Mouse (Mus musculus) right cerebral cortex, postnatal 25 days (tissue): ENCODE measurements around the gene Slc35e3.
"Not testable (repeated sequence)": the region's sequence is repeated elsewhere in the genome, so short reads cannot be mapped to it uniquely, and the experiment has no call there.

Experiments
- DNase-seq: peaks from one replicate; pipeline ENCODE4 v3.0.0; 2022

The Slc35e3 gene

GRCm38 (mm10) chr10:117710604-117711141, 35.5 kb downstream of the Slc35e3 start, which contains the start of gene Mdm2:
Gene Mdm2, minus strand, starts transcription at chr10:117710758.
- DNase-seq, result peak; percentile 91

- peak; percentile 73 for DNase-seq
These were observed 36.1 kb downstream of the Slc35e3 start for GRCm38 (mm10) chr10:117709930-117710603.

GRCm38 (mm10) chr10:117709326-117709830, 36.8 kb downstream of the Slc35e3 start:
- DNase-seq, result no peak

GRCm38 (mm10) chr10:117708856-117709255, 37.3 kb downstream of the Slc35e3 start:
- no peak for DNase-seq

- no peak for DNase-seq
These were observed 37.8 kb downstream of the Slc35e3 start for GRCm38 (mm10) chr10:117708376-117708775.

GRCm38 (mm10) chr10:117707114-117707838, 38.9 kb downstream of the Slc35e3 start:
- no peak for DNase-seq

GRCm38 (mm10) chr10:117706440-117706839, 39.7 kb downstream of the Slc35e3 start:
- DNase-seq, result no peak

- DNase-seq, result no peak
These were observed 40.4 kb downstream of the Slc35e3 start for GRCm38 (mm10) chr10:117705806-117706205.

- no peak for DNase-seq
These were observed 41.2 kb downstream of the Slc35e3 start for GRCm38 (mm10) chr10:117704964-117705335.

- not testable (repeated sequence) for DNase-seq
These were observed 41.7 kb downstream of the Slc35e3 start for GRCm38 (mm10) chr10:117704314-117704963.

GRCm38 (mm10) chr10:117703506-117703905, 42.7 kb downstream of the Slc35e3 start:
- no peak for DNase-seq

GRCm38 (mm10) chr10:117702024-117702833, 43.9 kb downstream of the Slc35e3 start:
- no peak for DNase-seq

- DNase-seq, result no peak
These were observed 44.9 kb downstream of the Slc35e3 start for GRCm38 (mm10) chr10:117701034-117701829.

- DNase-seq, result no peak
These were observed 45.7 kb downstream of the Slc35e3 start for GRCm38 (mm10) chr10:117700450-117700849.

- no peak for DNase-seq
These were observed 46.3 kb downstream of the Slc35e3 start for GRCm38 (mm10) chr10:117699914-117700313.

- DNase-seq, result no peak
These were observed 47.6 kb downstream of the Slc35e3 start for GRCm38 (mm10) chr10:117698313-117699138.

GRCm38 (mm10) chr10:117697561-117698115, 48.5 kb downstream of the Slc35e3 start:
- no peak for DNase-seq

GRCm38 (mm10) chr10:117696827-117697560, 49.2 kb downstream of the Slc35e3 start:
- no peak for DNase-seq

- no peak for DNase-seq
These were observed 49.9 kb downstream of the Slc35e3 start for GRCm38 (mm10) chr10:117696021-117696826.
